Mouse (Mus musculus) kidney, embryonic 14.5 days (tissue): ENCODE results near the gene Slc25a10. TPM values are rescaled to one million over a fixed set of nuclear protein-coding genes. Genes with fewer than 3 reads are reported as not detected.
A peak's percentile ranks its signal among the peaks of the same experiment; 100 is the strongest.

Experiments used
- ATAC-seq: fragments of 200-750 bp; cut with Nextera tagmentation; 2 replicates; pipeline ENCODE4 v1.8.0; 2017; ENCODE audit warnings: moderate number of reproducible peaks, mild to moderate bottlenecking, moderate TSS enrichment, moderate library complexity; ENCODE audit not compliant: low FRiP score, low TSS enrichment
- H3K27ac ChIP-seq: fragments of 300-500 bp; sonication (generic); 2 replicates; pipeline ENCODE4 v1.5.1; 2014; ENCODE audit warnings: low read depth, mild to moderate bottlenecking, low read length, moderate library complexity, mixed read lengths
- H3K27me3 ChIP-seq: fragments of 300-500 bp; sonication (generic); 2 replicates; pipeline ENCODE4 v1.6.1; 2014; ENCODE audit warnings: mild to moderate bottlenecking, low read length; ENCODE audit not compliant: control insufficient read depth, insufficient read depth
- H3K36me3 ChIP-seq: fragments of 300-500 bp; sonication (generic); 2 replicates; pipeline ENCODE4 v1.6.1; 2014; ENCODE audit warnings: low read length, mixed read lengths; ENCODE audit not compliant: control insufficient read depth, insufficient read depth
- H3K4me1 ChIP-seq: fragments of 300-500 bp; sonication (generic); 2 replicates; pipeline ENCODE4 v1.6.1; 2014; ENCODE audit warnings: low read length, mixed read lengths; ENCODE audit not compliant: control insufficient read depth, insufficient read depth
- H3K4me2 ChIP-seq: fragments of 300-500 bp; sonication (generic); replicated peaks from 2 replicates; pipeline ENCODE4 v1.6.1; 2014; ENCODE audit warnings: low read depth, mild to moderate bottlenecking, low read length
- H3K4me3 ChIP-seq: fragments of 300-500 bp; sonication (generic); 2 replicates; pipeline ENCODE4 v1.5.1; 2014; ENCODE audit warnings: mild to moderate bottlenecking, low read length
- H3K9ac ChIP-seq: fragments of 300-500 bp; sonication (generic); 2 replicates; pipeline ENCODE4 v1.6.1; 2014; ENCODE audit warnings: low read depth, mild to moderate bottlenecking, low read length, moderate library complexity
- H3K9me3 ChIP-seq: fragments of 300-500 bp; sonication (generic); 2 replicates; pipeline ENCODE4 v1.6.1; 2016; ENCODE audit warnings: low read length; ENCODE audit not compliant: control insufficient read depth
- WGBS: fragments of 180-500 bp; shearing (Covaris S2); extraction: QIAGEN DNeasy Blood & Tissue Kit; methylation state at CpG from one replicate; pipeline ENCODE4 v1.1.7; 2014; 5-methylcytosine and 5-hydroxymethylcytosine counted together
- polyA plus RNA-seq: library from polyadenylated mRNA; unstranded; fragments of >200 nt; fragmentation: Nextera tagmentation; extraction: Ambion mirVana; gene quantifications from 2 replicates; pipeline ENCODE4 v1.2.1, GENCODE M21; 2014

Slc25a10 gene
- polyA plus RNA-seq = 65.3 and 79.1 TPM in 2 replicates

DNA sequence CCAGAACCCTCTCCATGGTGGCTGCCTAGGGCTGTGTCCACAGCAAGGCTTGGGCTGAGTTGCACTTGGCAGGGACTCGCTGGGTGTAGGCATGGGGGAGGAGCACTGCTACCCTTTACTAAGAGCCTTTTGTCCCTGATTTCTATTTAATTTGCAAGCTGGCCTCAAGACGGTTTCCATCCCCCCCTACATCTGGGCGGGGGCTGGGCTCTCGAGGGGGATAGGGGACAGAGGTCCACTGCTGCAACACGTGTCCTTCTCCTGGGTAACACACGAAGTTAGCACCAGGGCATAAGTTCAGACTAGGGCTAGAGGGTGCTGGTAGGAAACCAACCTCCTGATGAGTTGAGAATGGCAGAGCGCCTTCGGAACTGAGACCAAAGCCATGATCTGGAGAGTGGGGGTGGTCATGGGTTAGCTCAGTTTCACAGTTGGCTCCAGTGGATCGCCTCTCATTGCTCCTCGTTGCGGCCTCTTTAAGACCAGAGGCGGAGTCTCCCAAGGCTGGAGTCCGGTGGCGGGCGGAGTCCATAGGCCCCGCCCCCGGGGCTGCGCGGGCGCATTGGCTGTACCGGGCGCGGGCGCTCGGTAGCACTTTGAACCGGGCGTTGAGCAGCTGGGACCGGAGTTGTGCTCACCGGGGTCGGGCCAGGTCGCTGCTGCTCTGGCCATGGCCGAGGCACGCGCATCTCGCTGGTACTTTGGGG is at the start of gene Slc25a10:
Gene Slc25a10 (plus strand): TSS at position 524 of the 707 bp plus-strand sequence.
- peaks cover 26% of the 10 kb centered on the region for H3K4me1 ChIP-seq
- H3K4me2 ChIP-seq = peak within 1 kb of the TSS; percentile 91

DNA sequence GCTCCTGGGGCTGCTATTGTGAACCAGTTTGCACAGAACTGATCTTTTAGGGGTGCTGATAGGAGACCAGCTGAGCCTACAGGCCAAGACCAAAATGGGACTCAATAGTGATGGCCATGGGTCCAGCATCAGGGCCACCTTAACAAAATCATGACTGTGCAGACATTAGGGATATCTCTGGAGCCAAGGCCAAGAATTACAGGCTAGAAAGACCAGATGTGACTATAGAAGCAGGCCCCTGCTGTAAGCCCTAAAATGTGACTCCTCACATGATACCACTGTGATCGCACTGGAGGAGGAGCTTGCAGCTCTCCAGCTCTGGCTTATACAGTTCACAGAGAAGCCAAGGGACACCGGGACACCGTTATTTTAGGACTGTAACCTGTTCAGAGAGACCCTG is 49.3 kb upstream of the Slc25a10 start, which contains the start of gene Tspan10:
Gene Tspan10 (plus strand): TSS at position 301 of the 400 bp plus-strand sequence.
- no peak within 1 kb of the TSS for H3K4me3 ChIP-seq
- no peak within 1 kb of the TSS for H3K4me2 ChIP-seq
- H3K27me3 ChIP-seq = no peaks in the 10 kb centered on the region
- H3K9me3 ChIP-seq = no peaks in the 10 kb centered on the region
- 86% methylated on average over 3 of the region's 3 CpGs for whole genome bisulfite sequencing
- no peaks in the 10 kb centered on the region for H3K36me3 ChIP-seq
- no peak within 1 kb of the TSS for H3K27ac ChIP-seq
- ATAC-seq = no peak
- H3K4me1 ChIP-seq = no peaks in the 10 kb centered on the region
- H3K9ac ChIP-seq = no peak within 1 kb of the TSS

More for the DNA sequence above, at the start of gene Slc25a10:
- Histone ChIP-seq H3K27ac (peak within 1 kb of the TSS; percentile 78), H3K4me3 (peak within 1 kb of the TSS; percentile 80), H3K9ac (peak within 1 kb of the TSS; percentile 76), H3K27me3 (no peaks in the 10 kb centered on the region), H3K36me3 (peaks cover 48% of the 10 kb centered on the region), H3K9me3 (no peaks in the 10 kb centered on the region)
- ATAC-seq = peak; percentile 88
- 1% methylated on average over 35 of the region's 35 CpGs for WGBS

DNA sequence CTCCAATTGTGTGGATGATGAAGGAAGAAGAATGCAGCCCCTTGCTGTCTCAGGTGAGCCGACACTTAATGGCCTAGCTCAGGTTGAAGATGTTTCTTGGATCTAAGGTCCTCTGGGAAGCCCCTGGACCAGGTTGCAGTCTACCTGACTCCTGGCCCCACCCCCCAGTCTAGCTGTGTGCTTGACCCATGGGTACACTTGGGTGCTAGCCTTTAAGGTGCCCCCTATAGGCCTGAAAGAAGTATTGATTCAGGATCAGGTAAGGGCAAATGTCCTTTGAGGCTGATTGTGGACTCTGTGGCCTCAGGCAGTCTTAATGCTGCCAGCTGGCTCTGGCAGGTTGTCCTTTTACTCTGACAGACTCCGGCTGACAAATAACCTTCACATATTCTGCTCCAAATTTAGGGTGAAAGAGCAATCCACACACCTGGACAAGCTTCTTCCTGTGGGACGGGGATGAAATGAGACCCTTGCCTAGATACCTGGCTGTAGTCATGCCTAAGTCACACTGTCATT is 48.8 kb upstream of the Slc25a10 start:
- Histone ChIP-seq H3K27ac (no peak overlapping the region), H3K4me1 (no peaks in the 10 kb centered on the region), H3K4me3 (no peak overlapping the region), H3K36me3 (no peaks in the 10 kb centered on the region), H3K9me3 (no peaks in the 10 kb centered on the region), H3K27me3 (no peaks in the 10 kb centered on the region), H3K4me2 (no peak overlapping the region), H3K9ac (no peak overlapping the region)
- 92% methylated on average over 3 of the region's 3 CpGs for WGBS
- ATAC-seq = no peak

DNA sequence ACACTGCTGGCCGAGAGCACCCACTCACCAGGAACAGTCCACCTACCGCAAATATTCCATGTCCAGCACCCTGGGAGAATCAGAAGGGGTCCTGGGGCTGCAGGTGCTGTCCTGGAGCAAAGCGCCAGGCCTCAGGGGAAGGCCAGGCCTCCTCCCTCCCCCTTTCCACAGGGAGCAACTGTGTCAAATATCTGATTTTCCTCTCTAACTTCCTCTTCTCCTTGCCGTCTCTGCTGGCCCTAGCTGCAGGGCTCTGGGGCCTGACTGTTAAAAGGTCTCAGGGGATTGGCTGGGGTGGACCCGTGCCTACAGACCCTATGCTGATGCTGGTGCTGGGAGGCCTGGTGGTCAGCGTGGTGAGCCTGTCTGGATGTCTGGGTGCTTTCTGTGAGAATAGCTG is 47.5 kb upstream of the Slc25a10 start:
- 76% methylated on average over 6 of the region's 6 CpGs for WGBS
- H3K9ac ChIP-seq = no peak overlapping the region

DNA sequence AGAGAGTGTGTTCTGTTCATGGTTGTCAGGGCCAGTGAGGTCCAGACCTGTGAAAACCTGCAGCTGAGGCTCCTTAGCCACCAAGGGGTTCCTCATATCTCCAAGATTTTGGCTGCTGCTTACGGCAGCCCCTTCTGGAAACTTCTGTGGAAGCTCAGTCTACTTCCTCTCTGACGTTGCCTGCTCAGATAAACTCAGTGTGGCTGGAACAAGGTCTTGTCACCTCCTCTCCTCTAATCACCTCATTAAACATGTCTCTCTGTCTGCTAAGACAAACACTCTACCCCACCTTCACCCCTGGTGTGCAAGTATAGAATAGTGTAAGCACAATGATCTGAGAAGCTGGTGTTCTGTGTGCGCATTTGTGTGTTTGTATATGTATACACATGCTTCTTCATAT is 46.2 kb upstream of the Slc25a10 start:
- H3K27ac ChIP-seq = no peak overlapping the region
- H3K4me1 ChIP-seq = no peaks in the 10 kb centered on the region
- ATAC-seq = no peak
- no peak overlapping the region for H3K9ac ChIP-seq
- H3K9me3 ChIP-seq = no peaks in the 10 kb centered on the region
- no peaks in the 10 kb centered on the region for H3K36me3 ChIP-seq
- WGBS = 46% methylated on average over 3 of the region's 3 CpGs
- no peak overlapping the region for H3K4me3 ChIP-seq
- no peak overlapping the region for H3K4me2 ChIP-seq
- H3K27me3 ChIP-seq = no peaks in the 10 kb centered on the region

More for the DNA sequence above, 47.5 kb upstream of the Slc25a10 start:
- H3K27me3 ChIP-seq = no peaks in the 10 kb centered on the region
- H3K4me2 ChIP-seq = no peak overlapping the region
- H3K27ac ChIP-seq = no peak overlapping the region
- no peaks in the 10 kb centered on the region for H3K4me1 ChIP-seq
- no peaks in the 10 kb centered on the region for H3K9me3 ChIP-seq
- H3K36me3 ChIP-seq = no peaks in the 10 kb centered on the region
- no peak for ATAC-seq
- no peak overlapping the region for H3K4me3 ChIP-seq

DNA sequence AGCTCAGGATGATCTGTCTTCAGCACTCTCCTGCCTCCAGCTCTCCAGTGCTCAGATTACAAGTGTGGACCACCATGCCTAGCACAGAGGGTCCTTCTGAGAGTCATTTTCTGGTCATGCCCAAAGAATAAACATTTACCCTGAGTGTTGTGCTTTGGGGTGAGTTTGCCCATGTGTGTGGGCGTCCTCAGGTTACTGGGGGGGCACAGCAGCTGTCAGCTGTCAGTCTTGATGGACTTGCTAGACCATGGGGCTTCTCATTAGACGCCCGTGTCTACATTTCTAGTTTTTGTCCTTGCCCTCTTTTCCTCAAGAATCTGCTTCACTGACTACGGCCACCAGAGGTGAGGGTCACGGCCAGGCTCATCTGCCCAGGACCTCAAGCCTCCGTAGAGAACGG is 44.5 kb upstream of the Slc25a10 start:
- Histone ChIP-seq H3K27ac (no peak overlapping the region), H3K4me2 (no peak overlapping the region), H3K9ac (no peak overlapping the region), H3K27me3 (no peaks in the 10 kb centered on the region), H3K9me3 (no peaks in the 10 kb centered on the region), H3K4me1 (no peaks in the 10 kb centered on the region), H3K4me3 (no peak overlapping the region), H3K36me3 (no peaks in the 10 kb centered on the region)
- no peak for ATAC-seq
- 60% methylated on average over 7 of the region's 7 CpGs for WGBS

DNA sequence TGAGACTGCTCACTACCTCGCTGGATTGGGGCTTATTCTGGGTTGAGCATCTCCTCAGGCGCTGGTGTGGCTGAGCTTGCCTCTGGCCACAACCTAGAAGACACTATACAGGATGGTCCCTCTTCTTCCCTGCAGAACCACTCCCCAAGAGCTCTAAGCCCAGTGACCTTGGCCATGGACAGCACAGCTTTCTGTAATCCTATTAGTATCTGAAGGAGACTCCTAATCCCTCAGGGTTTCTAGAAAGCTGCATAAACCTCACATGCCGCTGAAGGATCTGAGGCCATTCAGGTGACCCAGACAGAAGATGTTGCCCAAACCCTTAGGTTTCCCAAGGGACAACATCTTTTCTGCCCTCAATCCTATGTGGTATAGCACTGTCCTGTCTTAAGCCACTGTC is 39.4 kb upstream of the Slc25a10 start:
- no peaks in the 10 kb centered on the region for H3K9me3 ChIP-seq
- no peak overlapping the region for H3K4me2 ChIP-seq
- no peaks in the 10 kb centered on the region for H3K27me3 ChIP-seq
- no peak overlapping the region for H3K9ac ChIP-seq
- 70% methylated on average over 3 of the region's 3 CpGs for WGBS
- H3K36me3 ChIP-seq = no peaks in the 10 kb centered on the region; the same call in 1 of the 2 replicates
- ATAC-seq = no peak
- no peak overlapping the region for H3K4me3 ChIP-seq
- no peak overlapping the region for H3K27ac ChIP-seq
- H3K4me1 ChIP-seq = peaks cover 4% of the 10 kb centered on the region; the same call in 1 of the 2 replicates

DNA sequence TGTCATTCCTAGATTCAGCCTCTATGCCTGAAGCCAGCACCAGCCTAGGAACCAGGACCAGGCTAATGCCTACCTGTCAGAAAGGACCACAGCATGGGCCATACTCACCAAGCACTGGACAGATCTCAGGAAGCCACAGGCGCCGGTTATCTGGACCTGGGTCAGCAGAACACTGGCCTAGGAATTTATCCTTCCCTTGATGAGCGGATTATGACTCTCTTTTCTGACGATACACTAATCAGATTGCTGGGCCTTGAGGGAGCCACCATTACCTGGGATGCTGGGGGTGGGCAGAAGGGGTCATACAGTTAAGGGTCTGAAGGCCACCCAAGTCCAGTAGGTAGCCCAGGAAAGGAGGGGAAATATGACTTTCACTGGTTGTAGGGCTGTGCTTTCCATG is 38.3 kb upstream of the Slc25a10 start, which contains the start of gene Pde6g:
Gene Pde6g (minus strand): TSS at position 195 of the 400 bp plus-strand sequence.
- Histone ChIP-seq H3K4me1 (peaks cover 4% of the 10 kb centered on the region; the same call in 1 of the 2 replicates), H3K4me2 (no peak within 1 kb of the TSS), H3K36me3 (no peaks in the 10 kb centered on the region; the same call in 1 of the 2 replicates), H3K4me3 (no peak within 1 kb of the TSS), H3K9me3 (no peaks in the 10 kb centered on the region), H3K9ac (no peak within 1 kb of the TSS), H3K27ac (no peak within 1 kb of the TSS), H3K27me3 (no peaks in the 10 kb centered on the region)
- 89% methylated on average over 4 of the region's 4 CpGs for WGBS
- ATAC-seq = no peak

DNA sequence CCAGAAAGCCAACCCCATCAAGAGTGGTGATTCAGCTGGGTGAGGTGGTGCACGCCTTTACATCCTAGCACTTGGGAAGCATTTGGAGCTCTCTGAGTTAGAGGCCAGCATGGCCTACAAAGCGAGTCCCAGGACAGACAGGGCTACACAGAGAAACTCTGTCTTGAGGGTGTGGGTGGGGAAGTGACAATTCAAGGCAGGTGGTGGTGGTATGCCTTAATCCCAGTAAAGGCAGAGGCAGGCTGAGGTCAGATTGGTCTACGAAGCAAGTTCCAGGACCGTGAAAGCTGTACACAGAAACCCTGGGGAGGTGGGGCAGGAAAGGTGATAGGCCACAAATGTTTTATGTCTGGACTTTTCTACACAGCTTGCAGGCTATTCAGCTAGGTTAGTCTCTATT is 36.7 kb upstream of the Slc25a10 start:
- 90% methylated on average over 4 of the region's 4 CpGs for WGBS
- Histone ChIP-seq H3K27me3 (no peaks in the 10 kb centered on the region), H3K4me3 (no peak overlapping the region), H3K4me1 (peaks cover 10% of the 10 kb centered on the region; the same call in 1 of the 2 replicates), H3K9me3 (no peaks in the 10 kb centered on the region), H3K36me3 (peaks cover 7% of the 10 kb centered on the region), H3K4me2 (no peak overlapping the region), H3K9ac (no peak overlapping the region), H3K27ac (no peak overlapping the region)
- no peak for ATAC-seq
